Mouse (Mus musculus) bone marrow macrophage, adult 2 months (primary cell): ENCODE data around the gene Gzmm.

Source experiments
- CTCF ChIP-seq: IDR thresholded peaks from 2 replicates; pipeline ENCODE4 v1.5.1; 2012; ENCODE audit warnings: low read depth, mild to moderate bottlenecking, low read length, moderate library complexity
- POLR2A ChIP-seq: IDR thresholded peaks from 2 replicates; pipeline ENCODE4 v1.6.1; 2012; ENCODE audit warnings: mild to moderate bottlenecking, low read depth, low read length, borderline replicate concordance

DNA sequence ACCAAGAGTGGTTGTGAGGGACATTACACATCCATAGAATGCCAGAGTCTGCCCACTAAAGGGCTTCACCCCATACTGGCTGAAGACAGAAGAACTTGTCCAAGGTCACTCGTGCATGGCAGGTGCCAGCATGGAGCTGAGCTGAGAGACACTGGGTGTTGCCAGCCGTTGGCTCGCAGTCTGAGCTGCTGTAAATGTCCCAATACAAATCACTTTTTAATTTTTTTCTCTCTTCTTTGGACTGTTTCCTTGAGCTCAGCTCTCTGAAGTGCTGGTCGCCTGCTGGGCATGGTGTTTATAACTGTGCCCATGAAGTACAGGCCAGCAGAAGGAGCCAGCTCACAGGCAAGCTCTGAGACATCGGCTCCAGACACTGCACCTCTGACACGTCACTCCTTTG lies 34.2 kb downstream of the Gzmm start:
- no peak for TF ChIP-seq CTCF
- TF ChIP-seq POLR2A, result no peak
